Mouse (Mus musculus) small intestine, adult 2 months (tissue): ENCODE data around the gene Cldn16. TPM values are rescaled to one million over a fixed set of nuclear protein-coding genes. Genes with fewer than 3 reads are reported as not detected.
"Not testable (repeated sequence)": the region's sequence is repeated elsewhere in the genome, so short reads cannot be mapped to it uniquely, and the experiment has no call there.

Experiments
- H3K27ac ChIP-seq: fragments of 200-500 bp; 2 replicates; pipeline ENCODE4 v1.5.1; 2012; ENCODE audit warnings: low read depth, low read length, control low read depth, inconsistent platforms; ENCODE audit not compliant: insufficient read depth
- H3K27me3 ChIP-seq: fragments of 200-500 bp; 2 replicates; pipeline ENCODE4 v1.6.1; 2012; ENCODE audit warnings: mild to moderate bottlenecking, moderate library complexity, low read length, inconsistent platforms; ENCODE audit not compliant: control insufficient read depth, insufficient read depth
- H3K36me3 ChIP-seq: fragments of 200-500 bp; 2 replicates; pipeline ENCODE4 v1.6.1; 2012; ENCODE audit warnings: mild to moderate bottlenecking, low read length, control low read depth, inconsistent platforms; ENCODE audit not compliant: control insufficient read depth, insufficient read depth
- H3K4me1 ChIP-seq: fragments of 200-500 bp; 2 replicates; pipeline ENCODE4 v1.6.1; 2012; ENCODE audit warnings: low read length, inconsistent platforms, mixed read lengths; ENCODE audit not compliant: control insufficient read depth, insufficient read depth, insufficient read length
- H3K4me3 ChIP-seq: fragments of 200-500 bp; 2 replicates; pipeline ENCODE4 v1.5.1; 2012; ENCODE audit warnings: low read depth, mild to moderate bottlenecking, control low read depth, inconsistent platforms, low read length, moderate library complexity
- CTCF ChIP-seq: fragments of 200-500 bp; IDR thresholded peaks from 2 replicates; pipeline ENCODE4 v1.5.1; 2012; ENCODE audit warnings: low read depth, mild to moderate bottlenecking, control low read depth, inconsistent platforms, low read length, moderate library complexity, mixed read lengths; ENCODE audit not compliant: insufficient replicate concordance, insufficient read length; ENCODE audit errors: extremely low read depth
- POLR2A ChIP-seq: fragments of 200-500 bp; IDR thresholded peaks from 2 replicates; pipeline ENCODE4 v1.6.1; 2012; ENCODE audit warnings: low read depth, mild to moderate bottlenecking, control low read depth, inconsistent platforms, low read length, moderate library complexity
- WGBS: fragments of 180-500 bp; shearing (Covaris S2); methylation state at CpG from one replicate; pipeline ENCODE4 v1.1.7; 2018; 5-methylcytosine and 5-hydroxymethylcytosine counted together
- polyA plus RNA-seq: library from polyadenylated mRNA; depleted of rRNA; stranded (reverse); fragments of >200 nt; gene quantifications from 2 replicates; pipeline ENCODE4 v1.2.3, GENCODE M21; 2012

Cldn16 gene
- polyA plus RNA-seq, 1 experiment: not detected

DNA sequence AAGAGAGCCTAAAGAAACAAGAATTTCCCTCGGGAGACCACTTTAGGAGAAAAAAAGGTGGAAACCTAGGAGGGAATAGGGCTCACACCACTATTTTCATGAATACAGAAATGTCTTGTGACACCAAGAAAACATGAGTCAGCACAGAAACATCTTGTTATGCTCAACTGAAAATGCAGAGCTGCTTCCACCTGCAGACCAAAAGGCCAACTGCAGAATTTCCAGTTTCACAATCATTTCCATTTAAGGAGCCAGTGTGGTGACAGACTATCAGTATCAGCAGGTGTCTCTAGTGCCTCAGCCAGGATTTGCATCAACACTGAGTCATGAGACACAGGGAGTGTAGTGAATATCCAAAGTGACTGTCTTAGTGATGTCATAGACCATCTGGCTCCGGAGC, 15.3 kb upstream of the Cldn16 start:
- no peak overlapping the region for H3K27ac ChIP-seq
- no peak overlapping the region for H3K4me3 ChIP-seq
- 59% methylated on average over 2 of the region's 2 CpGs for WGBS
- no peaks in the 10 kb centered on the region for H3K36me3 ChIP-seq
- no peaks in the 10 kb centered on the region for H3K4me1 ChIP-seq
- no peaks in the 10 kb centered on the region for H3K27me3 ChIP-seq
- TF ChIP-seq POLR2A (no peak), CTCF (no peak)

DNA sequence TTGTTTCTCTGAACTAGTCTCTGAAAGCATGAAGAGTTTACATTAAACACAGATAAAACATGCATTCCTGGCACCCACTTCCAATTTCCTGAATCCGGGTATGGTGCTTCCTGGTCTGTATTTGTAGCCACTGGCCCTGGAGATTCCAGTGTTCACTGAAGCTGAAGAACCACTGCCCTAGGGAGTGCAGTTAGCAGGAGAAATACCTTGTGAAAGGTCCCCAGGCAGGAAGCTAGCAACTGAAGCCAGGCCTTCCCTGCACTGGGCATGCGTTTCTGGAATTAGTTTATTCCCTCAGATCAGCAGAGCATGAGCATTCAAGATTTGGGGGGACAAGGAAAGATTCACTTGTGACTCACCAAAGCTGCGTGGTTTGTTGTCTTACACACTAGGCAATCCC, 8.8 kb upstream of the Cldn16 start:
- WGBS: 55% methylated on average over 3 of the region's 3 CpGs
- no peaks in the 10 kb centered on the region for H3K27me3 ChIP-seq
- H3K4me1 ChIP-seq: no peaks in the 10 kb centered on the region
- H3K36me3 ChIP-seq: no peaks in the 10 kb centered on the region
- TF ChIP-seq POLR2A (no peak), CTCF (no peak)
- no peak overlapping the region for H3K4me3 ChIP-seq
- H3K27ac ChIP-seq: no peak overlapping the region

- Histone ChIP-seq H3K27ac (no peak overlapping the region), H3K27me3 (no peaks in the 10 kb centered on the region), H3K4me1 (no peaks in the 10 kb centered on the region), H3K36me3 (no peaks in the 10 kb centered on the region), H3K4me3 (no peak overlapping the region)
- no peak for TF ChIP-seq POLR2A
- TF ChIP-seq CTCF: no peak
- WGBS: 62% methylated on average over 2 of the region's 2 CpGs
Observed at GRCm38 (mm10) chr16:26456182-26456581, 6.8 kb upstream of the Cldn16 start.

GRCm38 (mm10) chr16:26466535-26466934, 3.6 kb downstream of the Cldn16 start:
- no peaks in the 10 kb centered on the region for H3K27me3 ChIP-seq
- H3K36me3 ChIP-seq: no peaks in the 10 kb centered on the region
- 86% methylated on average over 4 of the region's 4 CpGs for WGBS
- no peak overlapping the region for H3K27ac ChIP-seq
- H3K4me1 ChIP-seq: no peaks in the 10 kb centered on the region
- no peak for TF ChIP-seq CTCF
- H3K4me3 ChIP-seq: no peak overlapping the region

GRCm38 (mm10) chr16:26471254-26471653, 8.3 kb downstream of the Cldn16 start:
- no peak for TF ChIP-seq POLR2A
- no peak for TF ChIP-seq CTCF
- Histone ChIP-seq H3K4me1 (no peaks in the 10 kb centered on the region), H3K27me3 (no peaks in the 10 kb centered on the region), H3K27ac (no peak overlapping the region), H3K4me3 (no peak overlapping the region), H3K36me3 (no peaks in the 10 kb centered on the region)
- WGBS: 86% methylated on average over 4 of the region's 4 CpGs

DNA sequence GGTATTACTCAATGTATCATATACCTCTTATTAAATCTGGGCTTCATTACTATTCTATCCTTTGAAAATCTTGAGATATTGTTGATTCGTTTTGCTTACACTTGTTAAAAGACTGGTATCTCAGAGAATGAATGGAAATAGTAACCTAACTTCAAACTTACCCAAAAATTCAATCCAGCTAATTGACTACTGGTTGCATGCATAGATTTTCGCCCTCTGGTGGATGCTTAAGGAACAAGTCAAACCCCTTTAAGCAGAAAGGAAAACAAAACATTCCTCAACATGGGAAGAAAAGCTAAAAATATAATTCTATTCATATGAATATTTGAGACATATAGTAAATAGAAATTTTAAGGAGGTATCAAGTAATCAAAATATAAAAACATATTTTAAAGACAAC, 32.8 kb downstream of the Cldn16 start:
- no peaks in the 10 kb centered on the region for H3K36me3 ChIP-seq
- H3K4me3 ChIP-seq: no peak overlapping the region
- no peaks in the 10 kb centered on the region for H3K4me1 ChIP-seq
- no peak for TF ChIP-seq CTCF
- TF ChIP-seq POLR2A: no peak
- no peaks in the 10 kb centered on the region for H3K27me3 ChIP-seq
- WGBS: 23% methylated on average over 2 of the region's 2 CpGs
- H3K27ac ChIP-seq: no peak overlapping the region

DNA sequence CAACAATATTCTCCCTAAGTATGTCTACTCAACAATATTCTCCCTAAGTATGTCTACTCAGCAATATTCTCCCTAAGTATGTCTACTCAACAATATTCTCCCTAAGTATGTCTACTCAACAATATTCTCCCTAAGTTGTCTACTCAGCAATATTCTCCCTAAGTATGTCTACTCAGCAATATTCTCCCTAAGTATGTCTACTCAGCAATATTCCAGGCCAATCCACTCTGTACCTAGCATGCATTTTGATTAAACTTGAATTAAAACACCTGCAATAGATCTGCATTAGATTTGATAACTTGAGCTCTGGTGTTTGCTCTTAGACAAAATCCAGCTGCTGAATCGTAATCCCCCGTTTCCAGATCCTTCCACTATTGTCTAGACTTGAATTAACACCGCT, 36.8 kb downstream of the Cldn16 start:
- WGBS: 89% methylated on average over 3 of the region's 3 CpGs

GRCm38 (mm10) chr16:26500738-26501137, 37.8 kb downstream of the Cldn16 start:
- TF ChIP-seq CTCF (no peak), POLR2A (no peak)
- Histone ChIP-seq H3K27me3 (no peaks in the 10 kb centered on the region), H3K36me3 (no peaks in the 10 kb centered on the region), H3K4me1 (no peaks in the 10 kb centered on the region), H3K27ac (no peak overlapping the region), H3K4me3 (no peak overlapping the region)
- 77% methylated on average over 3 of the region's 3 CpGs for WGBS

More for the DNA sequence above, 36.8 kb downstream of the Cldn16 start:
- not testable (repeated sequence) for H3K36me3 ChIP-seq, H3K4me1 ChIP-seq, H3K27me3 ChIP-seq, H3K4me3 ChIP-seq, H3K27ac ChIP-seq
